Mouse (Mus musculus) ES-Bruce4 (cell line): ENCODE measurements around the gene Akap10. TPM values are rescaled to one million over a fixed set of nuclear protein-coding genes. Genes with fewer than 3 reads are reported as not detected.

ENCODE experiments used
- H3K27ac ChIP-seq: 2 replicates; pipeline ENCODE4 v1.5.1; 2012; ENCODE audit warnings: low read length, inconsistent platforms; ENCODE audit not compliant: insufficient read depth
- H3K27me3 ChIP-seq: 2 replicates; pipeline ENCODE4 v1.6.1; 2012; ENCODE audit warnings: mild to moderate bottlenecking, low read length, inconsistent platforms; ENCODE audit not compliant: control insufficient read depth, poor library complexity, insufficient read depth, severe bottlenecking
- H3K36me3 ChIP-seq: 2 replicates; pipeline ENCODE4 v1.6.1; 2012; ENCODE audit warnings: inconsistent platforms, mild to moderate bottlenecking, low read length, moderate library complexity; ENCODE audit not compliant: control insufficient read depth, poor library complexity, insufficient read depth, severe bottlenecking
- H3K4me1 ChIP-seq: one replicate; pipeline ENCODE4 v1.8.1; 2011; ENCODE audit warnings: low read length; ENCODE audit not compliant: control insufficient read depth, insufficient read depth
- H3K4me3 ChIP-seq: 2 replicates; pipeline ENCODE4 v1.5.1; 2011; ENCODE audit warnings: low read depth, mild to moderate bottlenecking, low read length
- H3K9ac ChIP-seq: 2 replicates; pipeline ENCODE4 v1.6.1; 2012; ENCODE audit warnings: low read depth, mild to moderate bottlenecking, inconsistent platforms; ENCODE audit not compliant: poor library complexity, severe bottlenecking
- H3K9me3 ChIP-seq: replicated peaks from 2 replicates; pipeline ENCODE4 v1.6.1; 2012; ENCODE audit warnings: mild to moderate bottlenecking, low read length, inconsistent platforms; ENCODE audit not compliant: control insufficient read depth, poor library complexity, insufficient read depth, severe bottlenecking
- CTCF ChIP-seq: IDR thresholded peaks from one replicate; pipeline ENCODE4 v1.8.1; 2011; ENCODE audit warnings: low read depth, low read length
- EP300 ChIP-seq: IDR thresholded peaks from 2 replicates; pipeline ENCODE4 v1.6.1; 2011; ENCODE audit warnings: low read depth, low read length; ENCODE audit not compliant: insufficient read depth
- POLR2A ChIP-seq: IDR thresholded peaks from one replicate; pipeline ENCODE4 v1.8.1; 2011; ENCODE audit warnings: low read length; ENCODE audit not compliant: insufficient read depth
- polyA plus RNA-seq: library from polyadenylated mRNA; stranded (reverse); fragments of >200 nt; gene quantifications from 2 replicates; pipeline ENCODE4 v1.2.4, GENCODE M21; 2011; ENCODE audit warnings: low read depth; ENCODE audit not compliant: missing spikeins, insufficient read depth, insufficient read length

The Akap10 gene
- polyA plus RNA-seq, 1 experiment, result 28.4 TPM

GRCm38 (mm10) chr11:61871881-61872280 is 58.2 kb downstream of the Akap10 start:
- H3K27ac ChIP-seq, result no peak overlapping the region
- H3K4me1 ChIP-seq, result no peaks in the 10 kb centered on the region
- no peak overlapping the region for H3K9ac ChIP-seq
- no peaks in the 10 kb centered on the region for H3K9me3 ChIP-seq
- H3K4me3 ChIP-seq, result no peak overlapping the region
- no peaks in the 10 kb centered on the region for H3K27me3 ChIP-seq
- TF ChIP-seq EP300, result no peak
- no peak for TF ChIP-seq CTCF
- no peak for TF ChIP-seq POLR2A
- peaks cover 36% of the 10 kb centered on the region for H3K36me3 ChIP-seq

GRCm38 (mm10) chr11:61866856-61867255 is 63.2 kb downstream of the Akap10 start:
- Histone ChIP-seq H3K9me3 (no peaks in the 10 kb centered on the region), H3K9ac (no peak overlapping the region), H3K4me3 (no peak overlapping the region), H3K27ac (no peak overlapping the region), H3K27me3 (no peaks in the 10 kb centered on the region), H3K4me1 (no peaks in the 10 kb centered on the region), H3K36me3 (peaks cover 7% of the 10 kb centered on the region)
- TF ChIP-seq CTCF (no peak), EP300 (no peak), POLR2A (no peak)

GRCm38 (mm10) chr11:61861781-61862547 is 68.1 kb downstream of the Akap10 start:
- Histone ChIP-seq H3K9me3 (no peaks in the 10 kb centered on the region), H3K4me1 (no peaks in the 10 kb centered on the region), H3K36me3 (no peaks in the 10 kb centered on the region), H3K27ac (no peak overlapping the region), H3K27me3 (no peaks in the 10 kb centered on the region; the same call in 1 of the 2 replicates), H3K9ac (no peak overlapping the region), H3K4me3 (no peak overlapping the region)
- no peak for TF ChIP-seq POLR2A
- TF ChIP-seq CTCF, result no peak
- TF ChIP-seq EP300, result no peak

- Histone ChIP-seq H3K27ac (no peak overlapping the region), H3K4me3 (no peak overlapping the region), H3K27me3 (peaks cover 1% of the 10 kb centered on the region), H3K9me3 (no peaks in the 10 kb centered on the region), H3K9ac (no peak overlapping the region), H3K4me1 (no peaks in the 10 kb centered on the region), H3K36me3 (no peaks in the 10 kb centered on the region)
- no peak for TF ChIP-seq POLR2A
- TF ChIP-seq EP300, result no peak
- TF ChIP-seq CTCF, result no peak
Observed at GRCm38 (mm10) chr11:61859316-61859715, 70.7 kb downstream of the Akap10 start.

GRCm38 (mm10) chr11:61855539-61855938 is 74.5 kb downstream of the Akap10 start:
- Histone ChIP-seq H3K9me3 (no peaks in the 10 kb centered on the region), H3K4me1 (no peaks in the 10 kb centered on the region), H3K4me3 (peak overlapping the region; percentile 77), H3K27me3 (peaks cover 1% of the 10 kb centered on the region), H3K27ac (no peak overlapping the region), H3K9ac (peak overlapping the region; percentile 73), H3K36me3 (no peaks in the 10 kb centered on the region)
- TF ChIP-seq POLR2A (no peak), CTCF (no peak), EP300 (no peak)

DNA sequence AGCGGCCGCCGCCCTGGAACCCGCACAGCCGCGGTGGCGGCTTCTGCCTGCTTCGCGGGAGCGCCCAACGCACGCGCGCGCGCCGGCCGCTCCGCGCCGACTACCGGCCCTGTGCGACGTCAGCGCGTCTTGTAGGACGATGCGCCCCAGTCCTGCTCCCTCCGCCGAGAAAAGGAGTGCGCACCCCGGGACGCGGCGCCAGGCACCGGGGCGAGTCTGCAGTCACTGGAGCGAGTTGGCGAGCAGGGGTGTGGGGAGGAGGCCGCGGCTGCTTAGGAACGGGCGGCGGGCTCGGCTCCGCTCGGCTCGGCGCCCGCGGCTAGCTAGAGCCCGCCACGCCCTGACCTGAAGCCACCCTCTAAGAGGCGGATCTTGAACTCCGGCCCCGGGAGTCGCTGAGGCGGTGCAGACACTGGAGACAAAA is 75.1 kb downstream of the Akap10 start, which contains the start of gene Ulk2:
TSS of gene Ulk2 (minus strand) at position 86 of the 424 bp plus-strand sequence.
- no peaks in the 10 kb centered on the region for H3K9me3 ChIP-seq
- peaks cover 1% of the 10 kb centered on the region for H3K27me3 ChIP-seq
- TF ChIP-seq EP300 (0 out of 2 replicates have a peak, but pooled peaks have one; percentile 58), POLR2A (peak; percentile 77), CTCF (no peak)
- peak within 1 kb of the TSS; percentile 73 for H3K9ac ChIP-seq
- H3K4me1 ChIP-seq, result no peaks in the 10 kb centered on the region
- H3K4me3 ChIP-seq, result peak within 1 kb of the TSS; percentile 77
- no peaks in the 10 kb centered on the region for H3K36me3 ChIP-seq
- no peak within 1 kb of the TSS for H3K27ac ChIP-seq
